Mouse (Mus musculus): ENCODE data around the gene Lrrc49. TPM values are rescaled to one million over a fixed set of nuclear protein-coding genes. Genes with fewer than 3 reads are reported as not detected.

Gene Lrrc49
- polyA plus RNA-seq, 1 experiment, result 73.5 TPM

GRCm38 (mm10) chr9:60545361-60546096 lies 142.4 kb downstream of the Lrrc49 start:
- TF ChIP-seq CTCF (IDR thresholded peaks at IDR 0.05; ENCODE audit: extremely low read depth, insufficient read depth, low read length) (no peak), POLR2A (IDR thresholded peaks at IDR 0.05; ENCODE audit: extremely low read depth, insufficient read depth, low read length) (no peak)
- Histone ChIP-seq H3K27ac (ENCODE audit: insufficient read depth, low read length) (no peak overlapping the region), H3K4me3 (ENCODE audit: insufficient read depth, low read length) (no peak overlapping the region)

GRCm38 (mm10) chr9:60543422-60544015 lies 144.4 kb downstream of the Lrrc49 start:
- TF ChIP-seq POLR2A (IDR thresholded peaks at IDR 0.05; ENCODE audit: extremely low read depth, insufficient read depth, low read length), result no peak
- TF ChIP-seq CTCF (IDR thresholded peaks at IDR 0.05; ENCODE audit: extremely low read depth, insufficient read depth, low read length), result no peak
- no peak overlapping the region for H3K4me3 ChIP-seq (ENCODE audit: insufficient read depth, low read length)
- no peaks in the 10 kb centered on the region for H3K4me1 ChIP-seq (ENCODE audit: control insufficient read depth, insufficient read depth, low read length)
- H3K27ac ChIP-seq (ENCODE audit: insufficient read depth, low read length), result no peak overlapping the region

More at GRCm38 (mm10) chr9:60545361-60546096, 142.4 kb downstream of the Lrrc49 start:
- no peaks in the 10 kb centered on the region for H3K4me1 ChIP-seq (ENCODE audit: control insufficient read depth, insufficient read depth, low read length)

GRCm38 (mm10) chr9:60530310-60530709 lies 157.6 kb downstream of the Lrrc49 start:
- Histone ChIP-seq H3K27ac (ENCODE audit: insufficient read depth, low read length) (no peak overlapping the region), H3K4me1 (ENCODE audit: control insufficient read depth, insufficient read depth, low read length) (no peaks in the 10 kb centered on the region), H3K4me3 (ENCODE audit: insufficient read depth, low read length) (no peak overlapping the region)
- TF ChIP-seq POLR2A (IDR thresholded peaks at IDR 0.05; ENCODE audit: extremely low read depth, insufficient read depth, low read length), result no peak
- TF ChIP-seq CTCF (IDR thresholded peaks at IDR 0.05; ENCODE audit: extremely low read depth, insufficient read depth, low read length), result no peak

GRCm38 (mm10) chr9:60529348-60530243 lies 158.4 kb downstream of the Lrrc49 start:
- H3K27ac ChIP-seq (ENCODE audit: insufficient read depth, low read length), result no peak overlapping the region
- H3K4me1 ChIP-seq (ENCODE audit: control insufficient read depth, insufficient read depth, low read length), result no peaks in the 10 kb centered on the region
- H3K4me3 ChIP-seq (ENCODE audit: insufficient read depth, low read length), result no peak overlapping the region
- TF ChIP-seq CTCF (IDR thresholded peaks at IDR 0.05; ENCODE audit: extremely low read depth, insufficient read depth, low read length) (no peak), POLR2A (IDR thresholded peaks at IDR 0.05; ENCODE audit: extremely low read depth, insufficient read depth, low read length) (no peak)

GRCm38 (mm10) chr9:60528269-60528668 lies 159.7 kb downstream of the Lrrc49 start:
- TF ChIP-seq POLR2A (IDR thresholded peaks at IDR 0.05; ENCODE audit: extremely low read depth, insufficient read depth, low read length), result no peak
- TF ChIP-seq CTCF (IDR thresholded peaks at IDR 0.05; ENCODE audit: extremely low read depth, insufficient read depth, low read length), result no peak
- H3K27ac ChIP-seq (ENCODE audit: insufficient read depth, low read length), result no peak overlapping the region
- no peaks in the 10 kb centered on the region for H3K4me1 ChIP-seq (ENCODE audit: control insufficient read depth, insufficient read depth, low read length)

GRCm38 (mm10) chr9:60527836-60528235 lies 160.1 kb downstream of the Lrrc49 start:
- H3K4me3 ChIP-seq (ENCODE audit: insufficient read depth, low read length), result no peak overlapping the region
- TF ChIP-seq POLR2A (IDR thresholded peaks at IDR 0.05; ENCODE audit: extremely low read depth, insufficient read depth, low read length) (no peak), CTCF (IDR thresholded peaks at IDR 0.05; ENCODE audit: extremely low read depth, insufficient read depth, low read length) (no peak)
- no peaks in the 10 kb centered on the region for H3K4me1 ChIP-seq (ENCODE audit: control insufficient read depth, insufficient read depth, low read length)
- no peak overlapping the region for H3K27ac ChIP-seq (ENCODE audit: insufficient read depth, low read length)

More at GRCm38 (mm10) chr9:60528269-60528668, 159.7 kb downstream of the Lrrc49 start:
- no peak overlapping the region for H3K4me3 ChIP-seq (ENCODE audit: insufficient read depth, low read length)

- Histone ChIP-seq H3K4me1 (ENCODE audit: control insufficient read depth, insufficient read depth, low read length) (no peaks in the 10 kb centered on the region), H3K4me3 (ENCODE audit: insufficient read depth, low read length) (no peak overlapping the region), H3K27ac (ENCODE audit: insufficient read depth, low read length) (no peak overlapping the region)
- TF ChIP-seq POLR2A (IDR thresholded peaks at IDR 0.05; ENCODE audit: extremely low read depth, insufficient read depth, low read length), result no peak
- TF ChIP-seq CTCF (IDR thresholded peaks at IDR 0.05; ENCODE audit: extremely low read depth, insufficient read depth, low read length), result no peak
These were observed 160.9 kb downstream of the Lrrc49 start for GRCm38 (mm10) chr9:60527051-60527450.

GRCm38 (mm10) chr9:60526195-60526594 lies 161.8 kb downstream of the Lrrc49 start:
- Histone ChIP-seq H3K4me1 (ENCODE audit: control insufficient read depth, insufficient read depth, low read length) (no peaks in the 10 kb centered on the region), H3K4me3 (ENCODE audit: insufficient read depth, low read length) (no peak overlapping the region), H3K27ac (ENCODE audit: insufficient read depth, low read length) (no peak overlapping the region)
- TF ChIP-seq CTCF (IDR thresholded peaks at IDR 0.05; ENCODE audit: extremely low read depth, insufficient read depth, low read length) (no peak), POLR2A (IDR thresholded peaks at IDR 0.05; ENCODE audit: extremely low read depth, insufficient read depth, low read length) (no peak)

GRCm38 (mm10) chr9:60521806-60522264 lies 166.1 kb downstream of the Lrrc49 start, which contains the start of gene Thsd4:
Gene Thsd4, minus strand, starts transcription at chr9:60522046.
- no peak within 1 kb of the TSS for H3K4me3 ChIP-seq (ENCODE audit: insufficient read depth, low read length)
- TF ChIP-seq POLR2A (IDR thresholded peaks at IDR 0.05; ENCODE audit: extremely low read depth, insufficient read depth, low read length) (no peak), CTCF (IDR thresholded peaks at IDR 0.05; ENCODE audit: extremely low read depth, insufficient read depth, low read length) (0 out of 2 replicates have a peak, but pooled peaks have one; percentile 13)

More at GRCm38 (mm10) chr9:60521806-60522264, 166.1 kb downstream of the Lrrc49 start, which contains the start of gene Thsd4:
- no peak within 1 kb of the TSS for H3K27ac ChIP-seq (ENCODE audit: insufficient read depth, low read length)
- H3K4me1 ChIP-seq (ENCODE audit: control insufficient read depth, insufficient read depth, low read length), result no peaks in the 10 kb centered on the region
